Mouse (Mus musculus) heart, postnatal 0 days (tissue): ENCODE results near the gene Klk11.

Experiments
- CTCF ChIP-seq: IDR thresholded peaks from 2 replicates; pipeline ENCODE4 v1.5.1; 2016; ENCODE audit warnings: antibody characterized with exemption, control low read depth, low read depth
- EP300 ChIP-seq: IDR thresholded peaks from 2 replicates; pipeline ENCODE4 v1.6.1; 2016; ENCODE audit warnings: antibody characterized with exemption, low read depth

DNA sequence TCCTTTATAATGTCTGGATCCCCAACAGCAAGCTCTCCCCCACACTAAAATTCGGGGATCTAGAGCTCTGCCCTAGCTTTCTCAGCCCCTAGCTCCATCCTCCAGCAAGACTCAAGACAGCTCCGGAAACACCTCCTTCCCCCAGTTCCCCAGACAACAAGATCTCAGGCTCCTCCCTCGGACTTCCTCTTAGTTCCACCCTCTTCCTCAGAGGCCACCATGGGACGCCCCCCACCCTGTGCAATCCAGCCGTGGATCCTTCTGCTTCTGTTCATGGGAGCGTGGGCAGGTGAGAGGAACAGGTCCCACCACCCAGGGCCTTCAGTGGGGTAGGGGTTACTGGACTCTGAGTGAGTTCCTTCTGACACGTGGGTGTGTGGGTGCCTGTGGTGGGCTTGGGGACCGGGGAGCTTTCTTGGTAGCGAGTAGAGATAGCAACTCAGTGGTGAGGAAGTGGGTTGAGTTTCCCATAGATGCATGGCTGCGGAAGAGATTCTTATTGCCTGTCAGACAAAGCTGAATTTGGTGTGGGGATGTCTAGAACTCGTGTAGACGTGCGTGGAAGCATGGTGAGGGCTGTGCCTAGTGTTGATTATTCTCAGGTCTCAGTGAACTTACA is 23.5 kb downstream of the Klk11 start:
- no peak for TF ChIP-seq CTCF
- TF ChIP-seq EP300: no peak
